Mouse (Mus musculus): ENCODE results near the gene 1500011B03Rik.

GRCm38 (mm10) chr5:114822796-114823688 lies at the start of gene 1500011B03Rik:
- TF ChIP-seq POLR2A (IDR thresholded peaks at IDR 0.05; ENCODE audit: extremely low read depth, insufficient read depth, low read length) (peak; percentile 79; the same call in 1 of the 2 replicates), CTCF (IDR thresholded peaks at IDR 0.05; ENCODE audit: extremely low read depth, insufficient read depth, low read length) (no peak)

Measured in cortical plate, adult 2 months (tissue).